ENCODE assay signal across 22 mouse cellular contexts in the genomic region with DNA sequence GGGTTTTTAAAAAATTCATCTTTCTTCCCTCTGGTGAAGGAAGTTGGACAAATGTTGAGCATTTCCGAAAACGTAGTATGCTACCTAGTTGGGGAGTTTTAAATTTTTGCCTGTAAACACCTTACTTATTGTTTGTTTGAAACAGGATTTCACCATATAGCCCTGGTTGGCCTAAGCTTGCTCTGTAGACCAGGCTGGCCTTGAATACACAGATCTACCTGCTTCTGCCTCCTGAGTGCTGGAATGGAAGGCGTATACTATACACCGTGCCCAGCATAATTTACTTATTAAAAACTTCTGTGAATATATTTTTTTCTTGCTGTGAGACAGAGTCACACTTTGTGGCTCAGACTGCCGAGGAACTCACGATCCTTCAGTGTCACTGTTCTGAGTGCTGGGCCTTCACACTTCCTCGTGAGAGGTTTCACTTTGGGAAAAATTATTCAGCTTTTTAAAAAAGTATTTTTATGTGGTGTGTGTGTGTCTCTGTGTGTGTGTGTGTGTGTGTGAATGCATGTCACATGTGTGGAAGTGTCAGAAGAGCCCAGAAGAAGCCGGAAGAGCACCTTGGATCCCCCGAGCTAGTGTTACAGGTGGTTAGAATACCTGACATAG. TPM values are rescaled to one million over a fixed set of nuclear protein-coding genes. Genes with fewer than 3 reads are reported as not detected.
DNase-seq lines count a peak whose midpoint lies in the region; ATAC-seq and TF ChIP-seq lines count a peak whose summit lies in the region.
"Had no signal": no experiment of that assay in that cellular context is flagged by ENCODE, and none has a peak within 500 bp of the region (broad histone marks: within the 10 kb centered on the region; RNA-seq: fewer than 3 reads in every experiment).

No protein-coding gene starts in this region.

- dilution Hi-C loops in CH12.LX (cut with MboI; ENCODE audit: extremely low pct_ligation_motif_present, extremely low pct_unique_long_range_greater_than_20kb, low sequenced_read_pairs): no loop called here

- H3K27me3 ChIP-seq in liver, adult 2 months (ENCODE audit: control insufficient read depth, insufficient read depth, low read length): no peaks in the 10 kb centered on the region
- H3K27me3 ChIP-seq in liver, embryonic 12.5 days (replicated peaks): no peaks in the 10 kb centered on the region
- no peaks in the 10 kb centered on the region for H3K27me3 ChIP-seq in CH12.LX (replicated peaks)
- H3K27me3 ChIP-seq in forebrain, embryonic 15.5 days: no peaks in the 10 kb centered on the region
- no peaks in the 10 kb centered on the region for H3K27me3 ChIP-seq in kidney, embryonic 15.5 days
- H3K27me3 ChIP-seq: forebrain, embryonic 13.5 days; hindbrain, embryonic 15.5 days; limb, embryonic 13.5 days; liver, embryonic 15.5 days had no signal

- ATAC-seq in liver, embryonic 12.5 days: no peak; the same call in 1 of the 2 replicates
- ATAC-seq in megakaryocyte progenitor cell, adult 5-6 weeks (replicated peaks; ENCODE audit: poor library complexity): peak; percentile 17
- no peak for ATAC-seq in cerebellum, adult (ENCODE audit: insufficient number of reproducible peaks, low FRiP score, low TSS enrichment)
- ATAC-seq in forebrain, embryonic 15.5 days (replicated peaks): no peak
- ATAC-seq in kidney, embryonic 15.5 days (replicated peaks; ENCODE audit: low FRiP score): no peak
- ATAC-seq: forebrain, embryonic 13.5 days had no signal

- H3K9me3 ChIP-seq in liver, embryonic 12.5 days (replicated peaks): no peaks in the 10 kb centered on the region
- H3K9me3 ChIP-seq in CH12.LX (replicated peaks; ENCODE audit: low read length): no peaks in the 10 kb centered on the region
- no peaks in the 10 kb centered on the region for H3K9me3 ChIP-seq in forebrain, embryonic 15.5 days
- no peaks in the 10 kb centered on the region for H3K9me3 ChIP-seq in kidney, embryonic 15.5 days (replicated peaks)
- H3K9me3 ChIP-seq: forebrain, embryonic 13.5 days; hindbrain, embryonic 10.5 days; hindbrain, embryonic 15.5 days; limb, embryonic 13.5 days; liver, embryonic 15.5 days had no signal

- no peak overlapping the region for H3K9ac ChIP-seq in liver, adult 2 months (ENCODE audit: low read depth, low read length)
- H3K9ac ChIP-seq in liver, embryonic 12.5 days: no peak overlapping the region
- H3K9ac ChIP-seq in CH12.LX (ENCODE audit: insufficient read depth, low read depth): peak overlapping the region; percentile 70
- H3K9ac ChIP-seq in forebrain, embryonic 15.5 days (replicated peaks): no peak overlapping the region
- H3K9ac ChIP-seq in kidney, embryonic 15.5 days: no peak overlapping the region
- H3K9ac ChIP-seq: forebrain, embryonic 13.5 days; hindbrain, embryonic 15.5 days; limb, embryonic 13.5 days; liver, embryonic 15.5 days had no signal

- no peak for TF ChIP-seq RAD21 in CH12.LX (IDR thresholded peaks at IDR 0.05; ENCODE audit: low read depth, low read length)

- TF ChIP-seq CTCF in liver, adult 2 months (IDR thresholded peaks at IDR 0.05; ENCODE audit: low read depth, low read length): no peak
- TF ChIP-seq CTCF in CH12.LX (conservative IDR thresholded peaks at IDR 0.05 in 1 of 2, IDR thresholded peaks at IDR 0.05 in 1 of 2; ENCODE audit: low read depth in 2 of 2, low read length in 2 of 2): no peak
- TF ChIP-seq CTCF in bone marrow macrophage, adult 2 months (IDR thresholded peaks at IDR 0.05; ENCODE audit: low read depth, low read length): no peak

- no peak overlapping the region for H3K4me3 ChIP-seq in liver, adult 2 months (ENCODE audit: insufficient read depth, low read depth, low read length)
- H3K4me3 ChIP-seq in liver, embryonic 12.5 days: no peak overlapping the region
- H3K4me3 ChIP-seq in CH12.LX (replicated peaks in 1 of 3; ENCODE audit: low read depth in 2 of 3, low read length in 2 of 3, poor library complexity in 1 of 3): no peak overlapping the region
- H3K4me3 ChIP-seq in bone marrow macrophage, adult 2 months (ENCODE audit: insufficient read depth, low read length): peak overlapping the region; percentile 21; the same call in 1 of the 2 replicates
- H3K4me3 ChIP-seq in forebrain, embryonic 15.5 days: no peak overlapping the region
- no peak overlapping the region for H3K4me3 ChIP-seq in kidney, embryonic 15.5 days (replicated peaks)
- H3K4me3 ChIP-seq: forebrain, embryonic 13.5 days; hindbrain, embryonic 10.5 days; hindbrain, embryonic 15.5 days; layer of hippocampus, adult 2 months; limb, embryonic 13.5 days; liver, embryonic 15.5 days had no signal

- H3K27ac ChIP-seq in liver, adult 2 months (replicated peaks; ENCODE audit: insufficient read depth, low read depth, low read length): no peak overlapping the region
- H3K27ac ChIP-seq in liver, embryonic 12.5 days: no peak overlapping the region
- H3K27ac ChIP-seq in CH12.LX (ENCODE audit: insufficient read depth, low read depth): peak overlapping the region; percentile 94
- peak overlapping the region; percentile 90 for H3K27ac ChIP-seq in bone marrow macrophage, adult 2 months (ENCODE audit: insufficient read depth, low read depth, low read length)
- H3K27ac ChIP-seq in forebrain, embryonic 15.5 days (replicated peaks): no peak overlapping the region
- H3K27ac ChIP-seq in kidney, embryonic 15.5 days: no peak overlapping the region
- H3K27ac ChIP-seq: forebrain, embryonic 13.5 days; hindbrain, embryonic 10.5 days; hindbrain, embryonic 15.5 days; layer of hippocampus, adult 2 months; limb, embryonic 13.5 days had no signal

- WGBS in liver, adult 2 months: 86% methylated on average over 9 of the region's 9 CpGs
- WGBS in liver, embryonic 12.5 days (ENCODE audit: insufficient replicate concordance): 56% methylated on average over 9 of the region's 9 CpGs
- 89% methylated on average over 9 of the region's 9 CpGs for WGBS in forebrain, embryonic 15.5 days
- 90% methylated on average over 9 of the region's 9 CpGs for WGBS in kidney, embryonic 15.5 days

- H3K4me1 ChIP-seq in liver, adult 2 months (ENCODE audit: control insufficient read depth, insufficient read depth, low read length): no peaks in the 10 kb centered on the region
- H3K4me1 ChIP-seq in liver, embryonic 12.5 days: no peaks in the 10 kb centered on the region
- peaks cover 34 to 90% of the 10 kb centered on the region in 2 experiments for H3K4me1 ChIP-seq in CH12.LX (ENCODE audit: control insufficient read depth in 1 of 2, insufficient read depth in 2 of 2)
- H3K4me1 ChIP-seq in bone marrow macrophage, adult 2 months (ENCODE audit: control insufficient read depth, insufficient read depth, low read length): peaks cover 26% of the 10 kb centered on the region
- no peaks in the 10 kb centered on the region for H3K4me1 ChIP-seq in forebrain, embryonic 15.5 days
- H3K4me1 ChIP-seq in kidney, embryonic 15.5 days: peaks cover 4% of the 10 kb centered on the region; the same call in 1 of the 2 replicates
- H3K4me1 ChIP-seq: forebrain, embryonic 13.5 days; hindbrain, embryonic 10.5 days; hindbrain, embryonic 15.5 days; liver, embryonic 15.5 days had no signal

- TF ChIP-seq EP300 in CH12.LX (IDR thresholded peaks at IDR 0.05; ENCODE audit: low read length): no peak

- DNase-seq in liver, adult 2 months (ENCODE audit: extremely low read depth, low read depth, low spot score): peak; percentile 2
- peak; percentile 81 for DNase-seq in CH12.LX (ENCODE audit: extremely low read depth)
- DNase-seq: adrenal gland, postnatal 14 days; cerebellum, adult 2 months; cerebellum, postnatal 25 days; gastrocnemius, postnatal 36 days; heart, postnatal 14 days; kidney, adult 11 months; kidney, postnatal 36 days; midbrain, embryonic 14.5 days had no signal

- H3K36me3 ChIP-seq in liver, adult 2 months (ENCODE audit: control insufficient read depth, insufficient read depth, low read length): no peaks in the 10 kb centered on the region
- no peaks in the 10 kb centered on the region for H3K36me3 ChIP-seq in liver, embryonic 12.5 days
- no peaks in the 10 kb centered on the region for H3K36me3 ChIP-seq in CH12.LX (replicated peaks in 1 of 2; ENCODE audit: control insufficient read depth in 1 of 2, insufficient read depth in 1 of 2, low read length in 1 of 2)
- no peaks in the 10 kb centered on the region for H3K36me3 ChIP-seq in forebrain, embryonic 15.5 days
- no peaks in the 10 kb centered on the region for H3K36me3 ChIP-seq in kidney, embryonic 15.5 days
- H3K36me3 ChIP-seq: hindbrain, embryonic 10.5 days; hindbrain, embryonic 15.5 days; limb, embryonic 13.5 days; liver, embryonic 15.5 days had no signal

- H3K4me2 ChIP-seq in liver, embryonic 12.5 days: no peak overlapping the region
- peak overlapping the region; percentile 93 for H3K4me2 ChIP-seq in CH12.LX (ENCODE audit: insufficient read depth, low read depth, poor library complexity, severe bottlenecking)
- no peak overlapping the region for H3K4me2 ChIP-seq in forebrain, embryonic 15.5 days (replicated peaks)
- H3K4me2 ChIP-seq in kidney, embryonic 15.5 days: no peak overlapping the region
- H3K4me2 ChIP-seq: forebrain, embryonic 13.5 days; hindbrain, embryonic 15.5 days; limb, embryonic 13.5 days; liver, embryonic 15.5 days had no signal

- H3K79me2 ChIP-seq in liver, adult 2 months (ENCODE audit: control insufficient read depth, insufficient read depth, low read length): no peaks in the 10 kb centered on the region
- H3K79me2 ChIP-seq in CH12.LX (replicated peaks; ENCODE audit: control insufficient read depth, extremely low read depth, insufficient read depth, poor library complexity, severe bottlenecking): no peaks in the 10 kb centered on the region

- in situ Hi-C loops in CH12.LX (cut with MboI; ENCODE audit: low pct_ligation_motif_present, low pct_unique_long_range_greater_than_20kb, low sequenced_read_pairs): loop anchor here (5.0 to 25.0 kb wide), 2 partner anchors 174 to 246 kb away; no protein-coding TSS in a partner anchor

- TF ChIP-seq POLR2A in liver, adult 2 months (IDR thresholded peaks at IDR 0.05; ENCODE audit: extremely low read depth, insufficient read depth, low read length): no peak
- TF ChIP-seq POLR2A in CH12.LX (IDR thresholded peaks at IDR 0.05; ENCODE audit: low read depth, low read length): peak; percentile 33; the same call in 1 of the 2 replicates
- no peak for TF ChIP-seq POLR2A in bone marrow macrophage, adult 2 months (IDR thresholded peaks at IDR 0.05; ENCODE audit: borderline replicate concordance, low read depth, low read length)

RNA-seq across cellular contexts. Expression of gene Tet2, which starts 38.6 kb away (rescaled TPM):
- total RNA-seq in liver, adult 2 months (2014; rRNA removed): 12.1 and 12.3 TPM in 2 replicates
- 5.8 and 8.2 TPM in 2 replicates for polyA plus RNA-seq in liver, adult 2 months (2012; rRNA removed)
- polyA plus RNA-seq in liver, embryonic 12.5 days (2016; fragmentation: Nextera tagmentation; extraction: Ambion mirVana): 5.1 TPM in 2 replicates
- total RNA-seq in CH12.LX (2012; rRNA removed) (59.1 and 78.5 TPM in 2 replicates), CH12.LX (2014; rRNA removed) (49.7 and 51.3 TPM in 2 replicates)
- 38.5 and 39.6 TPM in 2 replicates for polyA plus RNA-seq in CH12.LX (2012; ENCODE audit: insufficient read length, low read depth)
- 84.9 and 106 TPM in 2 replicates for polyA plus RNA-seq in bone marrow macrophage, adult 2 months (2012; ENCODE audit: insufficient read depth, insufficient read length, missing spikeins)
- total RNA-seq in megakaryocyte progenitor cell, adult 5-6 weeks (2015): 52.2 and 65.9 TPM in 2 replicates
- 42.4 and 55.8 TPM in 2 replicates for total RNA-seq in megakaryocyte progenitor cell, adult 5-6 weeks (2017)
- polyA plus RNA-seq in forebrain, embryonic 15.5 days (2015; fragmentation: Nextera tagmentation; extraction: Ambion mirVana): 18.0 and 21.3 TPM in 2 replicates
- polyA plus RNA-seq in kidney, embryonic 15.5 days (2015; fragmentation: Nextera tagmentation; extraction: Ambion mirVana): 20.0 and 23.3 TPM in 2 replicates

Comparison
In these comparisons a context has a peak if more than half of its experiments do, and no peak if none do; other contexts are left out.
1. H3K27ac ChIP-seq: peak in CH12.LX (single experiment) and bone marrow macrophage, adult 2 months (single experiment); none in liver, adult 2 months (single experiment), liver, embryonic 12.5 days (single experiment), forebrain, embryonic 15.5 days (single experiment) and kidney, embryonic 15.5 days (single experiment).